Mouse (Mus musculus): ENCODE measurements around the gene Gpr108.

GRCm38 (mm10) chr17:57246663-57247392 lies 1.4 kb downstream of the Gpr108 start:
- no peak for TF ChIP-seq CTCF (IDR thresholded peaks at IDR 0.05; ENCODE audit: low read depth, low read length)
- no peak for TF ChIP-seq POLR2A (IDR thresholded peaks at IDR 0.05; ENCODE audit: borderline replicate concordance, low read depth, low read length)
